Mouse (Mus musculus) ovary, postnatal 36 days (tissue): ENCODE results near the gene Nsmce3.

Experiments
- DNase-seq: peaks from one replicate; pipeline ENCODE4 v3.0.0; 2022; ENCODE audit warnings: low spot score, mixed read lengths

The Nsmce3 gene

GRCm38 (mm10) chr7:64872743-64873241 lies at the start of gene Nsmce3:
Nsmce3 (minus strand) TSS chr7:64872997.
- peak; percentile 97 for DNase-seq

GRCm38 (mm10) chr7:64921189-64921588 lies 48.4 kb upstream of the Nsmce3 start:
- DNase-seq, result no peak

GRCm38 (mm10) chr7:64920735-64921134 lies 47.9 kb upstream of the Nsmce3 start:
- DNase-seq, result no peak

GRCm38 (mm10) chr7:64916654-64917053 lies 43.9 kb upstream of the Nsmce3 start:
- DNase-seq, result no peak

- no peak for DNase-seq
Observed at GRCm38 (mm10) chr7:64915121-64915520, 42.3 kb upstream of the Nsmce3 start.

GRCm38 (mm10) chr7:64911945-64912344 lies 39.1 kb upstream of the Nsmce3 start:
- DNase-seq, result no peak

- DNase-seq, result no peak
Observed at GRCm38 (mm10) chr7:64910208-64910607, 37.4 kb upstream of the Nsmce3 start.

GRCm38 (mm10) chr7:64906955-64907354 lies 34.2 kb upstream of the Nsmce3 start:
- no peak for DNase-seq

- DNase-seq, result no peak
Observed at GRCm38 (mm10) chr7:64905506-64905905, 32.7 kb upstream of the Nsmce3 start.

GRCm38 (mm10) chr7:64900249-64900648 lies 27.5 kb upstream of the Nsmce3 start:
- DNase-seq, result no peak

GRCm38 (mm10) chr7:64896587-64896986 lies 23.8 kb upstream of the Nsmce3 start:
- DNase-seq, result no peak

GRCm38 (mm10) chr7:64895685-64896101 lies 22.9 kb upstream of the Nsmce3 start:
- DNase-seq, result no peak

- DNase-seq, result peak; percentile 30
Observed at GRCm38 (mm10) chr7:64891139-64891538, 18.3 kb upstream of the Nsmce3 start.

- DNase-seq, result peak; percentile 41
Observed at GRCm38 (mm10) chr7:64889919-64890318, 17.1 kb upstream of the Nsmce3 start.

- DNase-seq, result no peak
Observed at GRCm38 (mm10) chr7:64884187-64884862, 11.5 kb upstream of the Nsmce3 start.

- no peak for DNase-seq
Observed at GRCm38 (mm10) chr7:64882243-64882642, 9.4 kb upstream of the Nsmce3 start.

- DNase-seq, result no peak
Observed at GRCm38 (mm10) chr7:64881387-64881786, 8.6 kb upstream of the Nsmce3 start.

GRCm38 (mm10) chr7:64880415-64880814 lies 7.6 kb upstream of the Nsmce3 start:
- DNase-seq, result no peak

- no peak for DNase-seq
Observed at GRCm38 (mm10) chr7:64874941-64875340, 2.1 kb upstream of the Nsmce3 start.

- no peak for DNase-seq
Observed at GRCm38 (mm10) chr7:64873266-64873665, 469 bp upstream of the Nsmce3 start.

GRCm38 (mm10) chr7:64871987-64872742 lies 632 bp downstream of the Nsmce3 start:
- no peak for DNase-seq

GRCm38 (mm10) chr7:64869549-64870065 lies 3.2 kb downstream of the Nsmce3 start:
- no peak for DNase-seq

- DNase-seq, result no peak
Observed at GRCm38 (mm10) chr7:64863538-64863937, 9.3 kb downstream of the Nsmce3 start.
